Mouse (Mus musculus) mammary gland, adult 2 months (tissue): Measurements from ENCODE around the gene Olfr123. TPM values are rescaled to one million over a fixed set of nuclear protein-coding genes. Genes with fewer than 3 reads are reported as not detected.

Experiments used
- polyA plus RNA-seq: library from polyadenylated mRNA; depleted of rRNA; stranded (reverse); fragments of >200 nt; gene quantifications from 2 replicates; pipeline ENCODE4 v1.2.3, GENCODE M21; 2012; ENCODE audit warnings: low replicate concordance; rRNA removed

Gene Olfr123
- polyA plus RNA-seq, result not detected in 2 replicates

GRCm38 (mm10) chr17:37793229-37793628, at the start of gene Olfr123:
Olfr123 (plus strand) TSS chr17:37793529.

GRCm38 (mm10) chr17:37768307-37768706, 25.0 kb upstream of the Olfr123 start, which contains the start of gene Olfr122:
Olfr122 (plus strand) TSS chr17:37768607.

GRCm38 (mm10) chr17:37799588-37799987, 6.3 kb downstream of the Olfr123 start, which contains the start of gene Olfr124:
Olfr124 (plus strand) TSS chr17:37799888.

GRCm38 (mm10) chr17:37832649-37833048, 39.3 kb downstream of the Olfr123 start, which contains the start of gene Olfr125:
Olfr125 (plus strand) TSS chr17:37832949.

GRCm38 (mm10) chr17:37847183-37847582, 53.9 kb downstream of the Olfr123 start, which contains the start of gene Olfr126:
Olfr126 (plus strand) TSS chr17:37847483.

Other genes starting within 250 kb of the Olfr123 start
- gene Olfr112, start 224.1 kb upstream of the Olfr123 start, polyA plus RNA-seq, result not detected in 2 replicates
- gene Olfr113, start 215.9 kb upstream of the Olfr123 start, polyA plus RNA-seq, result not detected in 2 replicates
- not detected in 2 replicates for gene Olfr114, start 200.8 kb upstream of the Olfr123 start, polyA plus RNA-seq
- not detected in 2 replicates for gene Olfr115, start 166.4 kb upstream of the Olfr123 start, polyA plus RNA-seq
- gene Olfr116, start 166.3 kb upstream of the Olfr123 start, polyA plus RNA-seq, result not detected in 2 replicates
- gene Olfr117, start 129.7 kb upstream of the Olfr123 start, polyA plus RNA-seq, result not detected in 2 replicates
- not detected in 2 replicates for gene Olfr118, start 126.5 kb upstream of the Olfr123 start, polyA plus RNA-seq
- gene Olfr119, start 97.0 kb upstream of the Olfr123 start, polyA plus RNA-seq, result not detected in 2 replicates
- not detected in 2 replicates for gene Olfr120, start 71.7 kb upstream of the Olfr123 start, polyA plus RNA-seq
- not detected in 2 replicates for gene Olfr121, start 44.7 kb upstream of the Olfr123 start, polyA plus RNA-seq
- not detected in 2 replicates for gene Olfr122, start 24.9 kb upstream of the Olfr123 start, polyA plus RNA-seq
- not detected in 2 replicates for gene Olfr124, start 6.4 kb downstream of the Olfr123 start, polyA plus RNA-seq
- gene Olfr125, start 39.4 kb downstream of the Olfr123 start, polyA plus RNA-seq, result not detected in 2 replicates
- gene Olfr126, start 54.0 kb downstream of the Olfr123 start, polyA plus RNA-seq, result not detected in 2 replicates
- gene Olfr127, start 106.9 kb downstream of the Olfr123 start, polyA plus RNA-seq, result not detected in 2 replicates
- not detected in 2 replicates for gene Olfr128, start 127.0 kb downstream of the Olfr123 start, polyA plus RNA-seq
- gene Olfr761, start 159.6 kb downstream of the Olfr123 start, polyA plus RNA-seq, result not detected in 2 replicates